Mouse (Mus musculus) T-helper 17 cell (primary cell): ENCODE results near the gene Eno1.
"Not testable (repeated sequence)": the region's sequence is repeated elsewhere in the genome, so short reads cannot be mapped to it uniquely, and the experiment has no call there.

Experiments used
- in situ Hi-C, 2 experiments: fragments of 300-600 bp; cut with MboI, MseI; formaldehyde crosslinking; loops; 1 replicate in 1 of 2; 2 replicates in 1 of 2; pipeline ENCODE4 v1.15.1; 2025; ENCODE audit warnings: high pct_unique_total_duplicates in 2 of 2

Gene Eno1

DNA sequence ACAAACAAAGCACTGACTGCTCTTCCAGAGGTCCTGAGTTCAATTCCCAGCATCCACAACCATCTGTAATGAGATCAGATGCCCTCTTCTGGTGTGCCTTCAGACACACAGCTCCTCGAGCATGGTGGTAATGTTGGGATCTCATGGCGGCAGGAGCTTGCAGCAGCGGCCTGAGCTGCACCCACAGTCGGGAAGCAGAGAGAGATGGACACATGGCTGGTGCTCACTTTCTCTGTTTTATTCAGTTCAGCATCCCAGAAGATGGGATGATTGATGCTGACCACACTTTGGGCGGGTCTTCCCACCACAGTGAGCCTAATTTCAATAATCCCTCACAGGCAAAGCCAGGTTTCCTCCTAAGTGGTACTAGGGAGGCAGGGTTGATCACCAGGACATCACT is 39.0 kb downstream of the Eno1 start:
- in situ Hi-C loops = no loop called here

DNA sequence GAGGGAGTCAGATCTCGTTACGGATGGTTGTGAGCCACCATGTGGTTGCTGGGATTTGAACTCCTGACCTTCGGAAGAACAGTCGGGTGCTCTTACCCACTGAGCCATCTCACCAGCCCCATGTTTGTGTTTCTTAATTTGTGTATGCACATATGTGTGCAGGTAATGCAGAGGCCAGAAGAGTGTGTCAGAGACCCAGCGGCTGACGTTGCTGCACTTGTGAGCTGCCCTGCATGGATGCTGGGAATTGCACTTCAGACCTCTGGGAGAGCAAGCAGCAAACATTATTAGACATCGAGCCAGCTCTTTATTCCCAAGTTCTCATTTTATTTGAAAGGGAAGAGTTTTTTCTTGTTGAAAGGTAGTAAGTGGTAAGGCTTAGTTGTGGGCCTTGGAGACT is 42.8 kb downstream of the Eno1 start:
- in situ Hi-C loops = not testable (repeated sequence)

DNA sequence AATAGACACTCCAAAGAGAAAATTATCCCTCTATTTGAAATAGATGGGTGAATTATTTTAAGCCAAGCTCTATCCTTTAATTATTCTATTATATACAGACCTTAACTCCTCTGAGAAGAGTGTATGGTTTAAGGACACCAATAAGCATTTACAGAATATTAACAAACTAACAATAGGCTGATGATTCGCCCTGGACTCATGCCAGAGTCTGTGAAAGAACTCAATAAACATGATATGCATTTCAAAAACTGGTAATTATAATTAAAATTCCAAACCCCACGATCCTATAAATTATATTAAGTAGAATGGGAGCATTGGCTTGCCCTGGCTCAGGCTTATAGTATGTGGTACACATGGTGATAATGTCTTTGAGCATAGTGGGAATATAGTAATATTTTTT is 43.5 kb downstream of the Eno1 start:
- in situ Hi-C loops = no loop called here

DNA sequence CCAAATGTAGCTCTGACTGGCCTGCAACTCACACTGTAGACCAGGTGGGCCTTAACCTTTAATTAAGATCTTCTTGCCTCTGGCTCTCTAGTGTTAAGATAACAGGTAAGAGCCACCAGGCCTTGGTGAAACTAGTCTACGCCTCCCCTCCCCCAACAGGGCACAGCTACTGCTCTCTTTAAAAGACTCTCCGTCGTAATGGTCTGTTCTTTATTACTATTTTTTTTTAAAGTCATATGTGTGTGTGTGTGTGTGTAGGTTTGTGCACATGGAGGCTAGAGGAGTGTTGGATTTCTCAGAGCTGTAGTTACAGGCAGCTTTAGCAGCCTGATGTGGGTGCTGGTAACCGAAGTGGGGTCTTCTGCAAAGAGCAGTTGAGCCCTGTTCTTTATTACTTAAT is 43.9 kb downstream of the Eno1 start:
- in situ Hi-C loops = no loop called here

DNA sequence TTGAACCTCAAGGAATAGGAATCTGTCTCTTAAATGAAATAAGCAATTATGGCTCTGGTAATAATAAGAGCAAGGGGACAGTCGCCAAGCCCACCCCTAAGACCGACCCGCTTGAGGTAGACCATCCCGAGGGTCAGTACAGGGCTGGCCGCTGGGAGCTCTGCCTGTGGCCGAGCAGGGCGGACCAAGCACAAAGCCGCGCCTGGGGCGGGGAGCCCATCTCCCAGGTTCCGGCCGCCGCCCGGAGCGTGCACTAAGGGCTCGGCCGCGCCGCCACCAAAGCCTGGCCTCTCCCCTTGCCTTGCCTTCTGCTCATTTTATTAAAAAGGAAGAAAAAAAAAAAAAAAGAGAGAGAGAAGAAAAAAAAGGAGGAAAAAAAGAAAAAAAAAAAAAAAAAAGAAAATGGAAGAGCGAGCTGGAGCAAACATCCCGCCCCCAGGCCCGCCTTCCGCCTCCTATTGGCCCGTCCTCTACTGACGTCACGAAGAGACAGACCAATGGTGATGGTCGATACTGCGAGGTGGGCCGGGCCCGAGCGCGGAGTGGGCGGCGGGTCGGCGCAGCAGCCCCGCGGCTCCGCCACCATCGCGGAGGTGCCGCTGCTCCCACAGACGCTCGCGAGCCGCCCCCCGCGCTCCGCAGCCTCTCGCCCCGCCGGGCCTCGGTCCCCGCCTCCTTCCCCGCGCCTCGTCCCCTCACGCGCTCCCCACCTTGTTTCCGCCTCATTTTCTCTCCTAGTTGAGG is 44.7 kb downstream of the Eno1 start, which contains the start of gene Rere:
TSS of gene Rere (plus strand) at position 629 of the 744 bp plus-strand sequence.
- in situ Hi-C loops = no loop called here

DNA sequence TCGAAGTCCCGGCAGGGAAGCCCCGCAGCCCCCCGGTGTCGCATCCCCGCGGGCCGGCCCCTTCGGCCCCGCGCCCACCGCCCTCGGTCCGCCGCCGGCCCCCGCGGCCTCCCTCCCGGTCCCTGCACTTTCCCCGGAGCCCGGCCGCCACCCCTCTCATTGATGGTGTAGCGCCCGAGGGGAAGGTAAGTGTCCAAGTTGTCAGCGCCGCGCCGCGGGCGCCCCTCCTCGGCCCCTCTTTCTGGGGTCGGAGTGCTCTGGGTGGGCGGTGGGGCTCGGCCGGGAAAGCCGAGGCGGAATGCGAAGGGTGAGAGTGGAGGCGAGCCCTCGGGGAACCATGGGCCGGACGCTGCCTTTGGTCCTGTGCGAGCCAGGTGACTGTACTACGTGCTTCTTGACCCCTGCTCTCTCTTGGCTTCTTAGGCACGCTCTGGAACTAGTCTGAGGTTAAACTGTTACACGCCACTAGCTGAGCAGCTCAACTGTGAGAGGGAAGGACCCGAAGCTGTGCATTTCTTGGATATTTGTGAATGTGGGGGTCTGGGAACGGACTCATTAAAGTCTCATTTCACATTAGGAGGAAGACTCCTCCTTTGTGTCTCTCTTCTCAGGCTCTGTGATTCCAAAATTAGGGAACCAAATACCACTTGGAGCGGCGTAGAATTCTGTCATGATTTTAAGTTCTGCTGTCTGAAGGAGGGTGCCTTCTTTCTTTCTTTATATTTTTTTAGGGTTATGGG is 45.5 kb downstream of the Eno1 start:
- in situ Hi-C loops = no loop called here

DNA sequence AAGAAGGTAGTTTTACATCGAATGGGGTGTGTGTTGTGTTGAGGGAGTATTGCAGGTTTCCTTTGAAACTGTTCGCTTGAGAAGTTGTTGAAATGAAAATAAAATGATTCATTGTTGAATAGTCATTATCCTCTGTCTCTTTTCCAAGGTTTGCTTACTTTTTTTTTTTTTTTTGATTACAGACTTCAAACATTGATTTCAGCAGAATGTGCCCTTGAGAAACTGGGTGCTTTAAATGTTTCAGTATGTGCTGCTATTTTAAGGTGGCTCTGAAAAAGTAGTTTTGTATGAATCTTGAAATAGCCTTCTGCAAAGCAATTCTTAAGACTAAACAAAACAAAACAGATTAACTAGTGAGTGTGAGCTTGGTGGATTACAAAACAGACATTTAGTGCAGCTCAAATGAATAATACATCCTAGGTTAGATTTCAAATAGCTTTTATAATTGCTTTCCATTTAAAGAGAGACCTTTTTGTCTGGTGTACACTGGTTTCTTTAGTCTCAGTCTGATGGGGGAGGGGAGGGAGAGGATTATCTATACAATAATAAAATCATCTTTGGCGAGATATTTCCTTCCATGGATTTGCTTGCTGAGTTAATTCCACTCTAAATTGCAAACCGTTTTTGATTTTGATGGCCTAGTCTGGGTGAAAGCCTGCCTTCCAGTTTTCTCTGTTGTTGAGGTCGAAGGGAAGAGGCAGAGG is 46.3 kb downstream of the Eno1 start:
- in situ Hi-C loops = no loop called here

DNA sequence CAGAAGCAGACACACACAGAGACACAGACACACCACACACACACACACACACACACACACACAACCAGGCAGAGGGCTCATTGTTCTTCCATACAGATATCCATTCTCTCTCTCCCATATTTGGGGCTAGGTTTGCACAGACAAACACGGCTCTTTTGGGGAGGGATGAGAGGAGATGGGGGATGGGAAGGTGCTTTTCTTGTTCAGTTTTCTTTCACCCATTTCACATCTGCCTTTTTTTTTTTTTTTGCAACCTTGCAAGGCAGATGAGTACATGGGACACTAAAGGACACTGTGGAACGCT is 46.8 kb downstream of the Eno1 start:
- in situ Hi-C loops = no loop called here

DNA sequence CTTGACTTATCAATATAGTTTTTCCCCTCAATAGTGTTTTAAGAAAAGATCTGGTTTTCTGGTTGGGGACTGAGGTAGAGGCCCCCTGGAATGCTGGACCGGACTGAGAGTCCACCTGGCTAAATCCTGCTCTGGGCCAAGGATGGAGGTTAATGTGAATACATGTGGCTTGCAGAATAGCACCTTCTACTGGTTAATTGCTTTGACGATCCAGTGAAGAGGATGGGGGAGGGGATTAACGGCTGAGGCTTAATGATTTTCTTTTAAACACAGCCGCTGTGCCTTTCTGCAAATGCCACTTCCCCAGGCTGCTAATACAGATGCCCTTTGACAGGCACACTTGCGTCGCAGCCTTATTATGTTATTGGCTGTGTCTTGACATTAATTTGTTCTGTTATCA is 47.5 kb downstream of the Eno1 start:
- in situ Hi-C loops = no loop called here

DNA sequence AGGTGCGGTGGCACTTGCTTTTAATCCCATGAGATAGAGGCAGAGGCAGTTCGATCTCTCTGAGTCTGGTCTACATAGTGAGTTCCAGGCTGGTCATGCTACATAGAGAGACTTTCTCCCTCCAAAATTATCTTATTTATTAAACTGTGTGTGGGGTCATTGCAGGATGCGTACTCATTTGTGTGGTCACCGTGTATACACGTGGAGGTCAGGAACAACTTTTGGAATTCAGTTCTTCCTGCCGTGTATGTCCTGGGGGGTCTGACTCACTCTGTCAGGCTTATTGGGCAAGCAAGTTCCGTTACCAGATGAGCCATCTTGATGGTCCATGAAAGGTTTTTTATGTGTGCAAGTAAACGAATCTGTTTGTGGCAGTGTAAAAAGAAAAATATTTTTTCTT is 50.5 kb downstream of the Eno1 start:
- in situ Hi-C loops = no loop called here

DNA sequence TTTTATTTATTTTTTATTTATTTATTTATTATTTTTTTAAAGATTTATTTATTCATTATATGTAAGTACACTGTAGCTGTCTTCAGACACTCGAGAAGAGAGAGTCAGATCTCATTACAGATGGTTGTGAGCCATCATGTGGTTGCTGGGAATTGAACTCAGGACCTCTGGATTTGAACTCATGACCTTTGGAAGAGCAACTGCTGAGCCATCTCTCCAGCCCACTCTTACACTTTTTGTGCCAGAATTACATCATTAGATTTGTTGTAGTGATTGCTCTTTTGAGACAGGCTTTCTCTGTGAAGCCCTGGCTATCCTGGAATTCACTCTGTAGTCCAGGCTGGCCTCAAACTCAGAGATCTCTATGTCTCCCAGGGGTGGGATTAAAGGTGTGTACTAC is 50.9 kb downstream of the Eno1 start:
- in situ Hi-C loops = not testable (repeated sequence)

DNA sequence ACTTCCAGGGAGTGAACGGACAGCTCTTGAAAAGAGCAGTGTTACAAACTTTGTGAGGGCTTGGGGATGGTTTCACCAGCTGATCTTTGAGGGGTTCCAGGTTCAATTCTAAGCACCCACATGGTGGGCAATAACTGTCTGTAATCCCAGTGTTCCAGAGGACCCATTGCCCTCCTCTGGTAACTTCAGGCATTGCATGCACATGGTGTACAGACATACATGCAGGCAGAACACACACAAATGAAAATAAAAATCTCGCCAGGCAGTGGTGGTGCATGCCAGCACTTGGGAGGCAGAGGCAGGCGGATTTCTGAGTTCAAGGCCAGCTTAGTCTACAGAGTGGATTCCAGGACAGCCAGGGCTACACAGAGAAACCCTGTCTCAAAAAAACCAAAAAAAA is 55.4 kb downstream of the Eno1 start:
- in situ Hi-C loops = no loop called here

DNA sequence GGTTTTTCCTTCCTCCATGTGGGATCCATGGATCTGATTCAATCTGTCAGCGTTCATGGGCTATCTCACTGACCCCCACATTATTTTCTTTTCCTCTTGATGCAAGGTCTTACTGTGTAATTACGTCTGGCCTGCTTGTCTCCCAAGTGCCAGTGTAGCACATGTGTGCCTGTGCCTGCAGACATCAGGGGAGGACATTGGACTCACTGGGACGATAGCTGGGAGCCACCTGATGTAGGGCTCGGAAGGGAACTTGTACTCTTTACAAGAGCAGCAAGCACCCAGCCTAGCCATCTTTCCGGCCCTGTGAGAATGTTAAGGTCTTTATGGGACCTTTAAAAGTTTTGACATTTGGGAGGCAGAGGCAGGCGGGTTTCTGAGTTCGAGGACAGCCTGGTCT is 58.3 kb downstream of the Eno1 start:
- in situ Hi-C loops = no loop called here

DNA sequence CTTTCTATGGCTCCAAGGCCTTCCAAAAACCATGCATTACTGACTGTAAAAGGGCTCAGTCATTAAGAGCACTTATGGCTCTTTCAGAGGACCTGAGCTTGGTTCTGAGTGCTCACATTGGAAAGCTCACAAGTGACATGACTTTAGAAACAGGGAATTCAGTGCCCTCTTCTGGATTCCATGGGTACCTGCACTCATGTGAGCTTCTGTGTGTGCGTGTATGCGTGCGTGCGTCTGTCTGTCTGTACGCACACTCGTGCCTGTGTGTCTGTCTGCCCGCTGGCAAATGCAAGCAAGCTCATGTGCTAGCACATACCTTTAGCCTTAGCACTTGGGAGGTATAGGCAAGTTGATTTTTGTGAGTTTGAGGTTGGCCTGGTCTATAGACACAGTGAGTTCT is 59.4 kb downstream of the Eno1 start:
- in situ Hi-C loops = no loop called here
